Mouse (Mus musculus): Measurements from ENCODE around the gene Nudt7.

DNA sequence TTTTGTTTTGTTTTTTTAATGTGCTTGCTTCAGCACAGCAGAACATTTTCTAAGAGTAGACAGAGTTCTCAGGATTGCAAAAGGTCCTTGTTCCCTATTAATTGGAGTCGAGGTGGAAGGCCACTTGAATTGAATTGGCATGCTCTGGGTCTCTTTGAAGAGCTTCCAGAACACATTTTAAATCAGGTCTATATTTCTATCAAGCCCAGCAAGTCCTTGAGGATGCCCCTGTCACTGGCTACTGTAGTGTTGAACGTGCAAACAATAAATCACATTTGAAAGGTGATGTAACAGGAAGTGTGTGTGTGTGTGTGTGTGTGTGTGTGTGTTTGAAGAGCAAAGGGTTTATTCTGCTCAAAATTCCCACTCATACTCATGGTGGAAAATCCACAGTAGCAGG lies 7.1 kb downstream of the Nudt7 start:
- no peak for TF ChIP-seq POLR2A (IDR thresholded peaks at IDR 0.05; ENCODE audit: low read depth, low read length)
- no peak for TF ChIP-seq CTCF (IDR thresholded peaks at IDR 0.05; ENCODE audit: extremely low read depth, insufficient read depth, insufficient read length, insufficient replicate concordance)

Data from spleen, adult 2 months (tissue).